Mouse (Mus musculus) stomach, postnatal 0 days (tissue): ENCODE results near the gene Sel1l3. TPM values are rescaled to one million over a fixed set of nuclear protein-coding genes. Genes with fewer than 3 reads are reported as not detected.

ENCODE experiments used
- ATAC-seq: fragments of 200-750 bp; cut with Nextera tagmentation; 2 replicates; pipeline ENCODE4 v1.8.0; 2017; ENCODE audit not compliant: low FRiP score, low TSS enrichment
- DNase-seq: peaks from one replicate; pipeline ENCODE4 v3.0.0-alpha.2; 2016; ENCODE audit warnings: low spot score
- H3K27ac ChIP-seq: fragments of 300-500 bp; sonication (generic); replicated peaks from 2 replicates; pipeline ENCODE4 v1.5.1; 2014; ENCODE audit warnings: mild to moderate bottlenecking, control low read depth
- H3K27me3 ChIP-seq: fragments of 300-500 bp; sonication (generic); 2 replicates; pipeline ENCODE4 v1.6.1; 2014; ENCODE audit warnings: low read length; ENCODE audit not compliant: control insufficient read depth, insufficient read depth
- H3K36me3 ChIP-seq: fragments of 300-500 bp; sonication (generic); 2 replicates; pipeline ENCODE4 v1.6.1; 2014; ENCODE audit warnings: low read length, mixed read lengths; ENCODE audit not compliant: control insufficient read depth, insufficient read depth
- H3K4me1 ChIP-seq: fragments of 300-500 bp; sonication (generic); replicated peaks from 2 replicates; pipeline ENCODE4 v1.6.1; 2014; ENCODE audit warnings: antibody characterized with exemption; ENCODE audit not compliant: control insufficient read depth, insufficient read depth
- H3K4me2 ChIP-seq: fragments of 300-500 bp; sonication (generic); replicated peaks from 2 replicates; pipeline ENCODE4 v1.6.1; 2014; ENCODE audit warnings: low read depth, mild to moderate bottlenecking, control low read depth, moderate library complexity
- H3K4me3 ChIP-seq: fragments of 300-500 bp; sonication (generic); 2 replicates; pipeline ENCODE4 v1.5.1; 2014; ENCODE audit warnings: low read depth, low read length, control low read depth
- H3K9ac ChIP-seq: fragments of 300-500 bp; sonication (generic); 2 replicates; pipeline ENCODE4 v1.6.1; 2014; ENCODE audit warnings: mild to moderate bottlenecking, low read length, control low read depth, mixed read lengths
- H3K9me3 ChIP-seq: fragments of 300-500 bp; sonication (generic); 2 replicates; pipeline ENCODE4 v1.6.1; 2016; ENCODE audit warnings: low read length; ENCODE audit not compliant: control insufficient read depth
- CTCF ChIP-seq: IDR thresholded peaks from 2 replicates; pipeline ENCODE4 v1.5.1; 2016; ENCODE audit warnings: antibody characterized with exemption, low read depth, mild to moderate bottlenecking, moderate library complexity
- EP300 ChIP-seq: optimal IDR thresholded peaks from 2 replicates; pipeline ENCODE3; 2016; ENCODE audit warnings: antibody characterized with exemption
- WGBS: fragments of 180-500 bp; shearing (Covaris S2); extraction: QIAGEN DNeasy Blood & Tissue Kit; methylation state at CpG from one replicate; pipeline ENCODE4 v1.1.7; 2014; 5-methylcytosine and 5-hydroxymethylcytosine counted together
- polyA plus RNA-seq: library from polyadenylated mRNA; unstranded; fragments of >200 nt; fragmentation: Nextera tagmentation; extraction: Ambion mirVana; gene quantifications from 2 replicates; pipeline ENCODE4 v1.2.1, GENCODE M21; 2015

The Sel1l3 gene
- polyA plus RNA-seq, 1 experiment from 2014 or later = 10.0 TPM

- H3K27ac ChIP-seq = no peak overlapping the region
- H3K9me3 ChIP-seq = no peaks in the 10 kb centered on the region
- no peak overlapping the region for H3K4me2 ChIP-seq
- 63% methylated on average over 8 of the region's 8 CpGs for WGBS
- TF ChIP-seq EP300 (no peak), CTCF (no peak)
- DNase-seq (no peak), ATAC-seq (no peak)
- no peaks in the 10 kb centered on the region for H3K36me3 ChIP-seq
- no peak overlapping the region for H3K9ac ChIP-seq
- H3K27me3 ChIP-seq = 0 out of 2 replicates have a peak, but pooled peaks cover 1% of the 10 kb centered on the region
- no peaks in the 10 kb centered on the region for H3K4me1 ChIP-seq
- H3K4me3 ChIP-seq = no peak overlapping the region
These were observed 11.0 kb downstream of the Sel1l3 start for GRCm38 (mm10) chr5:53202748-53203147.

GRCm38 (mm10) chr5:53200825-53201224 lies 12.9 kb downstream of the Sel1l3 start:
- DNase-seq = no peak
- H3K36me3 ChIP-seq = no peaks in the 10 kb centered on the region
- no peak overlapping the region for H3K9ac ChIP-seq
- ATAC-seq = no peak
- H3K4me3 ChIP-seq = no peak overlapping the region
- TF ChIP-seq EP300 (no peak), CTCF (no peak)
- no peaks in the 10 kb centered on the region for H3K9me3 ChIP-seq
- no peaks in the 10 kb centered on the region for H3K4me1 ChIP-seq
- WGBS = 84% methylated on average over 10 of the region's 10 CpGs
- H3K27ac ChIP-seq = no peak overlapping the region
- no peak overlapping the region for H3K4me2 ChIP-seq
- H3K27me3 ChIP-seq = 0 out of 2 replicates have a peak, but pooled peaks cover 3% of the 10 kb centered on the region

- H3K4me2 ChIP-seq = no peak overlapping the region
These were observed 15.3 kb downstream of the Sel1l3 start for GRCm38 (mm10) chr5:53198408-53198807.

GRCm38 (mm10) chr5:53196387-53197088 lies 17.2 kb downstream of the Sel1l3 start:
- H3K27ac ChIP-seq = peak overlapping the region; percentile 9; the same call in 1 of the 2 replicates
- no peak overlapping the region for H3K4me3 ChIP-seq
- H3K27me3 ChIP-seq = 0 out of 2 replicates have a peak, but pooled peaks cover 3% of the 10 kb centered on the region
- no peaks in the 10 kb centered on the region for H3K9me3 ChIP-seq
- no peaks in the 10 kb centered on the region for H3K36me3 ChIP-seq
- no peak overlapping the region for H3K4me2 ChIP-seq
- DNase-seq (peak; percentile 84), ATAC-seq (peak; percentile 96)
- TF ChIP-seq CTCF (peak; percentile 61), EP300 (no peak)
- H3K9ac ChIP-seq = no peak overlapping the region
- no peaks in the 10 kb centered on the region for H3K4me1 ChIP-seq
- 40% methylated on average over 10 of the region's 10 CpGs for WGBS

More at GRCm38 (mm10) chr5:53198408-53198807, 15.3 kb downstream of the Sel1l3 start:
- no peak overlapping the region for H3K9ac ChIP-seq
- WGBS = 36% methylated on average over 1 of the region's 1 CpGs
- DNase-seq (no peak), ATAC-seq (no peak)
- no peak overlapping the region for H3K4me3 ChIP-seq
- no peaks in the 10 kb centered on the region for H3K4me1 ChIP-seq
- H3K36me3 ChIP-seq = no peaks in the 10 kb centered on the region
- H3K27me3 ChIP-seq = 0 out of 2 replicates have a peak, but pooled peaks cover 3% of the 10 kb centered on the region
- no peaks in the 10 kb centered on the region for H3K9me3 ChIP-seq
- TF ChIP-seq EP300 = no peak
- no peak overlapping the region for H3K27ac ChIP-seq

- H3K4me1 ChIP-seq = no peaks in the 10 kb centered on the region
- no peak overlapping the region for H3K27ac ChIP-seq
- H3K9me3 ChIP-seq = no peaks in the 10 kb centered on the region
- ATAC-seq = no peak
- H3K9ac ChIP-seq = no peak overlapping the region
- TF ChIP-seq EP300 = no peak
- TF ChIP-seq CTCF = no peak
- 0 out of 2 replicates have a peak, but pooled peaks cover 3% of the 10 kb centered on the region for H3K27me3 ChIP-seq
- WGBS = 83% methylated on average over 3 of the region's 3 CpGs
- H3K4me3 ChIP-seq = no peak overlapping the region
- no peak for DNase-seq
- H3K36me3 ChIP-seq = no peaks in the 10 kb centered on the region
- no peak overlapping the region for H3K4me2 ChIP-seq
These were observed 18.9 kb downstream of the Sel1l3 start for GRCm38 (mm10) chr5:53194841-53195240.

GRCm38 (mm10) chr5:53194421-53194820 lies 19.3 kb downstream of the Sel1l3 start:
- Histone ChIP-seq H3K27ac (no peak overlapping the region), H3K36me3 (no peaks in the 10 kb centered on the region), H3K4me2 (no peak overlapping the region), H3K4me1 (no peaks in the 10 kb centered on the region), H3K27me3 (0 out of 2 replicates have a peak, but pooled peaks cover 3% of the 10 kb centered on the region), H3K9ac (no peak overlapping the region), H3K9me3 (no peaks in the 10 kb centered on the region), H3K4me3 (no peak overlapping the region)
- DNase-seq (no peak), ATAC-seq (no peak)
- 83% methylated on average over 2 of the region's 2 CpGs for WGBS
- TF ChIP-seq EP300 = no peak
- no peak for TF ChIP-seq CTCF
